Mouse (Mus musculus) neural tube, embryonic 15.5 days (tissue): Measurements from ENCODE around the gene Slc7a14. TPM values are rescaled to one million over a fixed set of nuclear protein-coding genes. Genes with fewer than 3 reads are reported as not detected.

Source experiments
- polyA plus RNA-seq: library from polyadenylated mRNA; unstranded; fragments of >200 nt; fragmentation: Nextera tagmentation; extraction: Ambion mirVana; gene quantifications from 2 replicates; pipeline ENCODE4 v1.2.1, GENCODE M21; 2015

The Slc7a14 gene
- polyA plus RNA-seq, 1 experiment from 2014 or later = 7.2 TPM

Other genes with a start within 250 kb of the Slc7a14 start
- 21.3 and 23.2 TPM in 2 replicates for gene Skil, start 215.3 kb downstream of the Slc7a14 start, polyA plus RNA-seq
- 29.8 and 30.3 TPM in 2 replicates for gene Cldn11, start 160.5 kb downstream of the Slc7a14 start, polyA plus RNA-seq